Mouse (Mus musculus) granulocyte monocyte progenitor cell, adult 5-6 weeks (primary cell): ENCODE data around the gene Akap2. TPM values are rescaled to one million over a fixed set of nuclear protein-coding genes. Genes with fewer than 3 reads are reported as not detected.
A peak's percentile ranks its signal among the peaks of the same experiment; 100 is the strongest.

ENCODE experiments used
- ATAC-seq: replicated peaks from 2 replicates; pipeline ENCODE4 v1.8.0; 2016; ENCODE audit warnings: mild to moderate bottlenecking, moderate TSS enrichment, inconsistent platforms; ENCODE audit not compliant: poor library complexity, severe bottlenecking
- total RNA-seq, 2 experiments: library from RNA; stranded (forward) in 1 of 2; stranded (reverse) in 1 of 2; fragments of 200-712, 200-1000 nt in 1 of 2; fragments of >200 nt in 1 of 2; fragmentation: Nextera tagmentation in 1 of 2; gene quantifications; 2 replicates each; pipeline ENCODE4 v1.2.3; 2014 to 2017

Gene Akap2
- total RNA-seq, 2 experiments from 2014 or later = not detected

DNA sequence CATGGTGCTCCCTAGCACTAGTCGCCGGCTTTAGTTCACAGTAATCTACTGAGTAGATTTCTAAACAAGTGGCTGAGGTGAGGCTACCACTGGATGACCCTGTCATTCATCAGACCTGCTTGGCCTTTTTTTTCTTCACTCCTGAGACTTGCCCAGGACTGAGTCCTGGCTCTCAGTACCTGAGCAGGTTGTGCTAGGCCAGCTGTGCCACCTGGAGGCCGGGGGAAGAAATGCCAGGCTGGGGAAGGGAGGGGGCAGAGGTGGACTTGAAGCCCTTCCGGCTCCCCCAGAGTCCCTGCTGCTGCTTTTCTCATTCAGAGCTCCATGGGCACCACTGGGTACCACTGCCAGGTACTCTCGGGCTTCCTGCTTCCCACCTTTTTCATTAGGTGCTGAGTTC, 71.3 kb downstream of the Akap2 start:
- no peak for ATAC-seq

- ATAC-seq = no peak
Measured at GRCm38 (mm10) chr4:57789118-57789517, 71.7 kb downstream of the Akap2 start.

- no peak for ATAC-seq
Measured at GRCm38 (mm10) chr4:57793989-57794388, 76.5 kb downstream of the Akap2 start.

- ATAC-seq = no peak
Measured at GRCm38 (mm10) chr4:57794547-57794946, 77.1 kb downstream of the Akap2 start.

DNA sequence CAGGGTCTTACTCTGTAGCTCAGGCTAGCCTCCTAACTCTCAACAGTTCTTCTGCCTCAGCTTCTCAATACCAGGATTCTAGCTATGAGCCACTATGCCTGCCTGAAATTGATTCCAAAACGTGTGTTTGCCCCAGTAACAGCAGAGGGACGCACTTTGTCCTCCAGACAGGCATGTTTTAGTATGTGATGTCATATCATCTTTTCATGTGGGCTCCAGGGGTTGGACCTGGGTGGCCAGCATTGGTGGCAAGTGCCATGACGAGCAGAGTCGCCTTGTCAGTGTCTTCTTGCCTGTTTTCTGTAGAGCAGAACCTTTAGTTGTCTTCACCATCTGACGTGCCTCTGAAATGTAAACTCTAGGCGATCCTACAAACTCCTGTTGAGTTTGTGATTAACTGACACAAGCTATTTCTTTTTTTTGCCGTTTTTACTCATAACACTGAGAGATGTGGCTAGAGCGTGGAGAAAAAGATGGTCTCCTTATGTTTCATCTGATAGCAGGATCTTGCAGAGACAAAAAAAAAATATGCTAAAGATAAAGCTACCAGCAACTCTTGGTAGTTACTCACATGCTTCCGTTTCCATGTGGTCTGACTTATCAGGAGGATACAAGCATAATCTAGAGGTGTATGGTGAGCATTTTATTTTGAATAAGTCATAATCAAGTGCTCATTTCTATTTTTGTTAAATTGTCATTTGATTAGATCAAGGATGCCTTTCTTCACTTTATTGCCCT, 80.3 kb downstream of the Akap2 start:
- ATAC-seq = no peak

DNA sequence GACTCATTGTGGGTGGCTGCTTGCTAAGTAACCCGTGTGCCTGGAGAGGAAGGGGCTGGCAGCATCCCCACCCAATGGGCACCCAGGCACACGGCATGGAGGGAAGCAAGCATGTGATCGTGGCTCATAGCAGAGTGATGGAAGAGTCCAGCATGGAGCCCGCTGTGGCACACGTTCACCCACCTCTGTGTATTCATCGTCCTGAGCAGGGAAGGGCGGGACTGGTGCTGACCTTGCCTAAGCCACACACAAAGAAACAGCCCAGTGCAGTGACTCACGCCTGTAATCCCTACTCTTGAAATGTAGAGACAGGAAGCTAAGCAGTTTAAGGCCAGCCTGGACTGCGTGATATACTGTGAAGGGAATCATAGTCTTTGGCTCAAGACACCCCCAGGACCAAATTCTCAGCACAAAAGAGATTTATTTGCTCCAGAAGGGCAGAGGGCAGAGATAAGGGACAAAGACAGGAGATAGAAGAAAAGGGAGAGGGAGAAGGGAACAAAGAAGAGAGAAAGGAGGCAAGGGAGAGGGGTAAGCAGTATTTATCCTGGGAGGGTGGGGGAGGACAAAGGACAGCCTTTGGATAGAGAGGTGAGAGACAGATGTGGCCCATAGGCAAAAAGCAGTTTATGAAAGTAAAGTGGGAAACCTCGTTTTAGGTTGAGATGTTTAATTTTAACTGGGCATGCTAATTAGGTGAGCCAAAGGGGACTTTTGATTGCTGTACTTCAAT, 81.0 kb downstream of the Akap2 start:
- ATAC-seq = peak; percentile 55; the same call in 1 of the 2 replicates

DNA sequence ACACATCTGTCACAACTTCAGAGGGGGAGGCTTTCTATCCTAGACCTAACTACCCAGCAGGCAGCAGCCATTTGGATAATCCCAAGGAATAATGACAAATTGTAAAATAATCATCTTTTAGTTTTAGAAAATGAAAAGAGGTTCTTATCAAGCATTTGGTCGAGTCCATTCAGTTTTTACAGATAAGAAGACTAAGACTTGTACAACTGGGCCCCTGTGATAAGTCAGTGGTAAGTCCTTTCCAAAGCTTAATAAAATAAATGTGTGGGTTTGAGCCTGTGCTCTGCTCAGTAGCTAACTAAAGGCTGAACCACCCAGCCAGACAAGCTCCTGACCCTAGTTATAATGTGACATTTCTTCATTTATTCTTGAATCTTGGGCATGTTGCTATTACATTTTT, 81.8 kb downstream of the Akap2 start:
- no peak for ATAC-seq

DNA sequence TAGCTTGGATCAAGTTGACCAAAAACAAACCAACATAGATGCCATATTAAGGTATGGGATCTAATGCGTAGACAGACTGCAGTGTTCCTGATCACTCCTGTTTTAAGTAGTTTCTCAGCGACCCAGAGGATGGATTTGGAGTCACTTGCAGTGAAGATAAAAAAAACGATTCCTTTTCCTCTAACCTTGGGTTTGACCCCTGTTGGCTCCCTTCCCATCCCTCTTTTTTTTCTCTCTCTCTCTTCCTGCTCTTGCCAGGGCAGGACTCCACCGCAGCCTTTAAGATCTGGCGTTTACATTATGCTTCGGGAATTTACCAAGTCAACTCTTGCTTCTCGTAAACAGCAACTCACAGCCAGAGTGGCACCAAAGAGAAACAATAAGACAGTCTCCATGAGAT, 83.8 kb downstream of the Akap2 start:
- no peak for ATAC-seq

GRCm38 (mm10) chr4:57801986-57802385, 84.5 kb downstream of the Akap2 start:
- ATAC-seq = no peak

DNA sequence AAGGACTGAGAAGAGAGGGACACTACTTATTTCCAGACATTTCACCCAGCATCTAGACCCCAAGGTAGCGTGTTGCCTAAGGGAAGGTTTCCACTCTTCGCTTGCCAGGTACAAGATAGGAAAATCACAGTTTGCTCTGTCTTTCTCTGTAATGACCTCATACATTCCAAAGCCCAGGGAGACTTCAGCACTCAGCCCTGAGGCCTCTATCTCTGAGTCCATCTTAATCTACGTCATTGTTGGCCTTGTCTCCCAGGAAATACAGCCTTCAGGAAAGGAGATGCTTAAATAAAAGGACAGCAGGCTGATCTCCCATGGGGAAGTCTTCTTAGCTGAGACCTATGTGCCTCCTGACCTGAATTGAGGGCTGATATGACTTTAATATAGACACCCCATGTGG, 85.0 kb downstream of the Akap2 start:
- ATAC-seq = no peak

DNA sequence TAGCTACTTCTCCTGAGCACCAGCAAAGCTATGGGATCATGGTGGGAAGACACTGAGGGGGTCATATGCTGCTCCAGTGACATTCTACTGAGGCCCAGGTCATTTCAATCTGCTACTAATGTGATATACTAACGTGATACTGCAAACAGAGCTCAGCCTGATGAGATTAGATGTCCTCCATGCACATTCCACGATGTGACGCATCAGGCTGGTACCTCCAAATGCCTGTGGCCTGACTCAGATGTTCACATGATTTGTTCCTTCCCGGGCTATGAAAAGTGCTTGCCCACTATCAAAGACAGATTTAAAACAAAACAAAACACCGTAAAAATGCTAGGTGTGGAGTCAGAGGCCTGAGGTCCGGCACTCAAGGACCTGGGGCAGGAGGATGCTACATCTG, 87.4 kb downstream of the Akap2 start:
- ATAC-seq = no peak

DNA sequence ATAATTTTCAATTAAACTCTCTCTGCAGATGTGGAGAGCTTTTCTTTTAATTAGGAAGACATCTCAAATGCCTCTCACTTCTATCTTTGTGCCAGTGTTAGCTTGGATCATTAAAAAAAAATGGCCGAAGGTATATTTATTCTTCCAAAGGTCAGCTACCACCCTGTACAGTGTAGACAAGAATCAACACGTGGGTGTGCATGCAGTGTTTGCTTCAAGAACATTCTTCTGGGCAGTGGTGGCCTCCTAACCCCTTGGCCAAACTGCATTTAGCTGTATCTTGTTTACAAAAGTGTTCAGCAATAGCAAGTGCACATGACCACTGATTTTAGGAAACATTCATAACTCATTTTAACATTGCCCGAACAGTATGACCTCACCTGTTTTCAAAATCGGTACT, 92.0 kb downstream of the Akap2 start:
- ATAC-seq = no peak

- ATAC-seq = no peak
Measured at GRCm38 (mm10) chr4:57812075-57812474, 94.6 kb downstream of the Akap2 start.

DNA sequence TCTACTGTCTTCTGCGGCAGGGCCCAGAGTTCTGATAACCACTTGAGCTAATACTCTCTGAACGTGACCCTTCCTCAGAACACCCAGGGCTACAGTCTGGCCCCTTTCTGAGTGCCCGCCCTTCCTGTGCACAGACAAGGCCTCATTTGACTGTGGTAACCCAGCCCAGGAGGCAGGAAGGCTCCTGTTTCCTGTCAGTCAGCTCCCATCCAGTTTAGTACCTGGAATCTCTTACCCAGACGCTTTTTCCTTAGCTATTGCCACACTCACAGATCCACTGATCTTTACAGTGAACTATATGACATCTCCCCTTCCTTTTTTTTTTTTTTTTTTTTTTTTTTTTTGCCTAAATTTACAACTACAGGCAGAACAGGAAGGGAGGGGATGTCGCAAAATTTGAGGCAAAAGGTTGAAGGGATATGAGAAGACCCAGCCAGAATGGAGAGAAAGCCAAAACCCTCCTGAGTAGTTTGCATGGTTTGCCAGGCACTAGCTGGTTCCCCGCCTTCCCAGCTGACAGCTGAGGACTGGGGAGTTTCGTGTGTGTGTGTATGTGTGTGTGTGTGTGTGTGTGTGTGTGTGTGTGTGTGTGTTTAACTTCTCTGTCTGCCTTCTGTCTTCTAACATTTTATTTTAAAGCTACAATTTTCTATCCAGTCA, 95.6 kb downstream of the Akap2 start:
- ATAC-seq = peak; percentile 50

GRCm38 (mm10) chr4:57813576-57813945, 96.1 kb downstream of the Akap2 start:
- ATAC-seq = peak; percentile 77

GRCm38 (mm10) chr4:57815355-57815754, 97.9 kb downstream of the Akap2 start:
- ATAC-seq = no peak

DNA sequence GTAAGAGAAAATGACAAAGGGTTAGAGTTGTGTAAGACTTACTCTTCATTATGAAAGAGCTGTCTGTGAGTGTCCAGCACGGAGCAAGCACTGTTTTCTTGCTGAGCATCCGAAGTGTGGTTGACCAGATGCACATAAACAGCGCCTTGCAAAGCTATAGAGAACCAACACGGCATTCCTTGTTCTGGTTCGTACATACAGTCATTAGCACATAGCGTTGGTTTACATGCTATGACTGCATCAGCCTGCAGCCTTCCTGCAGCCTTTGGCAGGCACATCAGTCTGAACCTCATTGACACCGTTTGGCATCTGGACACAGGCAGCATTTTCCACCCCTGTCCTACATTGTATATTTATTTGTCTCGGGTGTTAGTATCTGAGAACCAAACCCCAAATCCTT, 98.7 kb downstream of the Akap2 start:
- ATAC-seq = no peak

DNA sequence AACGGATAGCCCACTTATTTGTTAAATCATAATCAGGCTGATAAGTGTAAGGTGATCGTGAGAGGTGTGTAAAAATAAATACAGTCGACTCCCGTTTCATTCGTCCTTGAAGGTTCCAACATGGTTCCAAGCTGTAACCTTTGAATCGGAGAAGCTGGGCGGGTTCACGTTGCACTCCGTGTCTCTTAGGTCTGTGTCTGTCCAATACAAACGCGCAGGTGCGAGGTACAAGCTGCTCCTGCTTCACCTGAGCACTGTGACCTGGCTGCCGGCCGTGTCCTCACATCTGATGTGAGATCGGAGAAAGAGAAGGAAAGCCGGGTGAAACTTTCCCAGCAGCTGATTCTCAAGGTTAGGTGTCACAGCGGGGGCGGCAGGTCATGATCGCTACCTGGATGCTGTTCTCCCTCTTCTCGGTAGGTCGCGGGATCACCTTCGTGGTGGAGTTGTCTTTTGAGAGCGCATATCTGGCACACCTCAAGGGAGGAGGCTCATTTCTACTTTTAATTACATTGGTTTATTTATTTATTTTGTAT, 103.5 kb downstream of the Akap2 start:
- no peak for ATAC-seq

GRCm38 (mm10) chr4:57821556-57822356, 104.3 kb downstream of the Akap2 start:
- ATAC-seq = no peak

DNA sequence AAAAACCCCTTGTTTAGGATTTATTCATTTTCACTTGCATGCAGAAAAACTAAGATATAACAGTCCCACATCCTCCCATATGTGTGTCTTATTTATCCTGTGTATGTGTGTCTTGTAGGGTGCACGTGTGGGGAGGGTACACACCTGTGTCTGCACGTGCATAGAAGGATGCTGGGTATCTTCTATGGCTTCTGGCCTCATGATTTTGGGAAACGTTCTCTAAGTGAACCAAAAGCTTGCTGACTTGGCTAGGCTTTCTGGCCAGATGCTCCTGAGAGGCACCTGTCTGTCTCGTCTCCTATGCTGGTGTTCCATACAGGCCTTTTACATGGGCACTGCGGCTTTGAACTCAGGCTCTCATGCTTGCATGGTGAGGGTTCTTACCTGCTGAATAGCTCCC, 105.2 kb downstream of the Akap2 start:
- no peak for ATAC-seq
